ENCODE assay signal across 9 mouse cellular contexts in genomic region chr1:171346095-171346450, GRCm38 (mm10). TPM values are rescaled to one million over a fixed set of nuclear protein-coding genes. Genes with fewer than 3 reads are reported as not detected.
A peak's percentile ranks its signal among the peaks of the same experiment; 100 is the strongest.
DNase-seq lines count a peak whose midpoint lies in the region; ATAC-seq and TF ChIP-seq lines count a peak whose summit lies in the region.
"Had no signal": no experiment of that assay in that cellular context is flagged by ENCODE, and none has a peak within 500 bp of the region (broad histone marks: within the 10 kb centered on the region; RNA-seq: fewer than 3 reads in every experiment).

No protein-coding gene starts in this region.

- TF ChIP-seq EP300 in CH12.LX (IDR thresholded peaks at IDR 0.05; ENCODE audit: low read length) = no peak

- H3K9ac ChIP-seq in CH12.LX (ENCODE audit: insufficient read depth, low read depth) = peak overlapping the region; percentile 81
- peak overlapping the region; percentile 78 for H3K9ac ChIP-seq in forebrain, embryonic 13.5 days
- peak overlapping the region; percentile 73 for H3K9ac ChIP-seq in limb, embryonic 15.5 days

- TF ChIP-seq POLR2A in CH12.LX (IDR thresholded peaks at IDR 0.05; ENCODE audit: low read depth, low read length) = no peak

- peak overlapping the region; percentile 76 for H3K4me2 ChIP-seq in CH12.LX (ENCODE audit: insufficient read depth, low read depth, poor library complexity, severe bottlenecking)
- peak overlapping the region; percentile 85 for H3K4me2 ChIP-seq in forebrain, embryonic 13.5 days
- H3K4me2 ChIP-seq in limb, embryonic 15.5 days = peak overlapping the region; percentile 71

- peaks cover 17 to 55% of the 10 kb centered on the region in 2 experiments for H3K36me3 ChIP-seq in CH12.LX (replicated peaks in 1 of 2; ENCODE audit: control insufficient read depth in 1 of 2, insufficient read depth in 1 of 2, low read length in 1 of 2)
- peaks cover 28% of the 10 kb centered on the region for H3K36me3 ChIP-seq in forebrain, embryonic 13.5 days (ENCODE audit: poor library complexity, severe bottlenecking)
- peaks cover 28% of the 10 kb centered on the region for H3K36me3 ChIP-seq in limb, embryonic 15.5 days
- H3K36me3 ChIP-seq in splenic B cell, adult 2 months (ENCODE audit: control insufficient read depth, insufficient read depth, low read length, poor library complexity, severe bottlenecking) = peaks cover 3% of the 10 kb centered on the region

- dilution Hi-C loops in CH12.LX (cut with MboI; ENCODE audit: extremely low pct_ligation_motif_present, extremely low pct_unique_long_range_greater_than_20kb, low sequenced_read_pairs) = no loop called here

- intact Hi-C loops in gastrocnemius, adult 2 months (cut with DNase I) = loop anchor here (10.0 kb wide), 1 partner anchor 231 kb away; the partner anchor contains the start of gene Cfap126
- intact Hi-C loops in left cerebral cortex, postnatal 4 days (cut with DNase I) = no loop called here

- H3K4me3 ChIP-seq in gastrocnemius, adult 2 months = peak overlapping the region; percentile 85
- H3K4me3 ChIP-seq in CH12.LX (replicated peaks in 1 of 3; ENCODE audit: low read depth in 2 of 3, low read length in 2 of 3, poor library complexity in 1 of 3) = peak overlapping the region; percentile 95 to 99 (median 99)
- H3K4me3 ChIP-seq in forebrain, embryonic 13.5 days = peak overlapping the region; percentile 90
- peak overlapping the region; percentile 89 for H3K4me3 ChIP-seq in limb, embryonic 15.5 days

- TF ChIP-seq RAD21 in CH12.LX (IDR thresholded peaks at IDR 0.05; ENCODE audit: low read depth, low read length) = no peak

- H3K27ac ChIP-seq in gastrocnemius, adult 2 months = peak overlapping the region; percentile 94
- H3K27ac ChIP-seq in CH12.LX (ENCODE audit: insufficient read depth, low read depth) = peak overlapping the region; percentile 8; the same call in 1 of the 2 replicates
- H3K27ac ChIP-seq in forebrain, embryonic 13.5 days = peak overlapping the region; percentile 60; the same call in 1 of the 2 replicates
- H3K27ac ChIP-seq in limb, embryonic 15.5 days = peak overlapping the region; percentile 87; the same call in 1 of the 2 replicates

- no peak for ATAC-seq in forebrain, embryonic 13.5 days
- no peak for ATAC-seq in limb, embryonic 15.5 days (ENCODE audit: insufficient number of reproducible peaks, low FRiP score, low TSS enrichment, low read depth)

- H3K9me3 ChIP-seq in CH12.LX (replicated peaks; ENCODE audit: low read length) = peaks cover 5% of the 10 kb centered on the region
- peaks cover 6% of the 10 kb centered on the region; the same call in 1 of the 2 replicates for H3K9me3 ChIP-seq in forebrain, embryonic 13.5 days (replicated peaks)
- H3K9me3 ChIP-seq in limb, embryonic 15.5 days = peaks cover 5% of the 10 kb centered on the region; the same call in 1 of the 2 replicates

- under 1% methylated on average over 14 of the region's 14 CpGs for WGBS in forebrain, embryonic 13.5 days
- under 1% methylated on average over 14 of the region's 14 CpGs for WGBS in limb, embryonic 15.5 days

- in situ Hi-C loops in CH12.LX (cut with MboI; ENCODE audit: low pct_ligation_motif_present, low pct_unique_long_range_greater_than_20kb, low sequenced_read_pairs) = no loop called here

- H3K27me3 ChIP-seq in CH12.LX (replicated peaks) = no peaks in the 10 kb centered on the region
- no peaks in the 10 kb centered on the region for H3K27me3 ChIP-seq in forebrain, embryonic 13.5 days
- no peaks in the 10 kb centered on the region for H3K27me3 ChIP-seq in limb, embryonic 15.5 days
- no peaks in the 10 kb centered on the region for H3K27me3 ChIP-seq in splenic B cell, adult 2 months (ENCODE audit: control insufficient read depth, insufficient read depth, low read length, poor library complexity, severe bottlenecking)
- H3K27me3 ChIP-seq: Patski had no signal

- peaks cover 4 to 47% of the 10 kb centered on the region in 2 experiments for H3K4me1 ChIP-seq in CH12.LX (ENCODE audit: control insufficient read depth in 1 of 2, insufficient read depth in 2 of 2)
- H3K4me1 ChIP-seq in forebrain, embryonic 13.5 days = peaks cover 30% of the 10 kb centered on the region
- peaks cover 28% of the 10 kb centered on the region for H3K4me1 ChIP-seq in limb, embryonic 15.5 days

- no peak for DNase-seq in gastrocnemius, adult 2 months
- no peak for DNase-seq in gastrocnemius, postnatal 4 days (ENCODE audit: low spot score in 2 of 2)
- DNase-seq in CH12.LX (ENCODE audit: extremely low read depth) = no peak
- peak; percentile 30 for DNase-seq in splenic B cell, adult 2 months (ENCODE audit: low read depth, low spot score)
- no peak for DNase-seq in left cerebral cortex, postnatal 4 days
- DNase-seq in spleen, postnatal 4 days (ENCODE audit: low spot score in 2 of 2) = no peak

- TF ChIP-seq CTCF in gastrocnemius, adult 2 months (IDR thresholded peaks at IDR 0.05) = no peak
- TF ChIP-seq CTCF in CH12.LX (conservative IDR thresholded peaks at IDR 0.05 in 1 of 2, IDR thresholded peaks at IDR 0.05 in 1 of 2; ENCODE audit: low read depth in 2 of 2, low read length in 2 of 2) = no peak

- H3K79me2 ChIP-seq in CH12.LX (replicated peaks; ENCODE audit: control insufficient read depth, extremely low read depth, insufficient read depth, poor library complexity, severe bottlenecking) = peaks cover 52% of the 10 kb centered on the region

TF ChIP-seq in CH12.LX, 34 proteins besides CTCF, POLR2A, EP300 and RAD21:
- 0 out of 2 replicates have a peak, but pooled peaks have one; percentile 12 for TF ChIP-seq BHLHE40 (IDR thresholded peaks at IDR 0.05; ENCODE audit: low read depth, low read length)
- TF ChIP-seq MYC (IDR thresholded peaks at IDR 0.05; ENCODE audit: low read depth, low read length) = peak; percentile 65; the same call in 1 of the 2 replicates
- TF ChIP-seq USF1 (IDR thresholded peaks at IDR 0.05; ENCODE audit: low read depth, low read length) = peak; percentile 41
- TF ChIP-seq TCF12 (IDR thresholded peaks at IDR 0.05; ENCODE audit: low read depth, low read length) = no peak
- TF ChIP-seq USF2 (conservative IDR thresholded peaks at IDR 0.05; ENCODE audit: low read depth, low read length) = peak; percentile 40
- TF ChIP-seq ZC3H11A (IDR thresholded peaks at IDR 0.05; ENCODE audit: low read depth, low read length) = no peak
- TF ChIP-seq MAX (IDR thresholded peaks at IDR 0.05; ENCODE audit: low read length) = 0 out of 2 replicates have a peak, but pooled peaks have one; percentile 63
- TF ChIP-seq CHD2 (IDR thresholded peaks at IDR 0.05; ENCODE audit: low read length) = no peak

RNA-seq across cellular contexts. Expression of gene Pfdn2, which starts 0.6 kb away (rescaled TPM):
- 100 to 1,000 TPM in 1 of 2 experiments, 10 to 100 TPM in 1; 93.2 to 101 TPM for total RNA-seq in gastrocnemius, adult 2 months (2021)
- total RNA-seq in gastrocnemius, postnatal 4 days (2021) = 100 to 1,000 TPM in 1 of 2 experiments, 10 to 100 TPM in 1; 97.9 to 112 TPM
- total RNA-seq in CH12.LX (2012; rRNA removed) (25.2 and 28.2 TPM in 2 replicates), CH12.LX (2014; rRNA removed) (32.3 and 33.0 TPM in 2 replicates)
- polyA plus RNA-seq in CH12.LX (2012; ENCODE audit: insufficient read length, low read depth) = 292 and 408 TPM in 2 replicates
- 160 and 180 TPM in 2 replicates for polyA plus RNA-seq in forebrain, embryonic 13.5 days (2015; fragmentation: Nextera tagmentation; extraction: Ambion mirVana)
- polyA plus RNA-seq in limb, embryonic 15.5 days (2015; fragmentation: Nextera tagmentation; extraction: Ambion mirVana) = 93.0 and 95.1 TPM in 2 replicates
- total RNA-seq in left cerebral cortex, postnatal 4 days (2021) = 100 to 1,000 TPM; 112 to 125 TPM

RNA-seq across cellular contexts. Expression of gene Nit1, which starts 0.6 kb away (rescaled TPM):
- 10 to 100 TPM; 29.4 to 30.4 TPM for total RNA-seq in gastrocnemius, adult 2 months (2021)
- 10 to 100 TPM; 22.4 to 24.9 TPM for total RNA-seq in gastrocnemius, postnatal 4 days (2021)
- total RNA-seq in CH12.LX (2012; rRNA removed) (40.8 and 41.0 TPM in 2 replicates), CH12.LX (2014; rRNA removed) (48.6 and 51.4 TPM in 2 replicates)
- polyA plus RNA-seq in CH12.LX (2012; ENCODE audit: insufficient read length, low read depth) = 39.5 and 42.4 TPM in 2 replicates
- polyA plus RNA-seq in forebrain, embryonic 13.5 days (2015; fragmentation: Nextera tagmentation; extraction: Ambion mirVana) = 52.9 and 56.9 TPM in 2 replicates
- 38.8 and 38.9 TPM in 2 replicates for polyA plus RNA-seq in limb, embryonic 15.5 days (2015; fragmentation: Nextera tagmentation; extraction: Ambion mirVana)
- total RNA-seq in left cerebral cortex, postnatal 4 days (2021) = 10 to 100 TPM; 35.3 to 36.8 TPM

RNA-seq across cellular contexts. Expression of gene Klhdc9, which starts 14.5 kb away (rescaled TPM):
- total RNA-seq in gastrocnemius, adult 2 months (2021) = not detected
- total RNA-seq in gastrocnemius, postnatal 4 days (2021) = under 1 TPM; 0.74 to 0.83 TPM
- total RNA-seq in CH12.LX (2012; rRNA removed) (0.08 and 0.13 TPM in 2 replicates), CH12.LX (2014; rRNA removed) (not detected in 2 replicates)
- not detected in 2 replicates for polyA plus RNA-seq in CH12.LX (2012; ENCODE audit: insufficient read length, low read depth)
- polyA plus RNA-seq in forebrain, embryonic 13.5 days (2015; fragmentation: Nextera tagmentation; extraction: Ambion mirVana) = 3.3 and 3.8 TPM in 2 replicates
- 1.5 TPM in 2 replicates for polyA plus RNA-seq in limb, embryonic 15.5 days (2015; fragmentation: Nextera tagmentation; extraction: Ambion mirVana)
- 1 to 10 TPM; 4.4 to 4.8 TPM for total RNA-seq in left cerebral cortex, postnatal 4 days (2021)
- polyA plus RNA-seq: Patski had no signal

RNA-seq across cellular contexts. Expression of gene Dedd, which starts 17.1 kb away (rescaled TPM):
- total RNA-seq in gastrocnemius, adult 2 months (2021) = 10 to 100 TPM; 32.4 to 35.5 TPM
- total RNA-seq in gastrocnemius, postnatal 4 days (2021) = 10 to 100 TPM; 33.5 to 33.6 TPM
- total RNA-seq in CH12.LX (2012; rRNA removed) = 18.7 and 21.5 TPM in 2 replicates
- 13.1 and 14.5 TPM in 2 replicates for total RNA-seq in CH12.LX (2014; rRNA removed)
- polyA plus RNA-seq in CH12.LX (2012; ENCODE audit: insufficient read length, low read depth) = 34.5 and 35.8 TPM in 2 replicates
- 50.9 and 54.0 TPM in 2 replicates for polyA plus RNA-seq in forebrain, embryonic 13.5 days (2015; fragmentation: Nextera tagmentation; extraction: Ambion mirVana)
- polyA plus RNA-seq in limb, embryonic 15.5 days (2015; fragmentation: Nextera tagmentation; extraction: Ambion mirVana) = 52.2 and 56.9 TPM in 2 replicates
- total RNA-seq in left cerebral cortex, postnatal 4 days (2021) = 10 to 100 TPM; 38.4 to 45.9 TPM

RNA-seq across cellular contexts. Expression of gene Nectin4, which starts 23.8 kb away (rescaled TPM):
- under 1 TPM in 1 of 2 experiments, not detected in 1; 0.06 TPM for total RNA-seq in gastrocnemius, adult 2 months (2021)
- under 1 TPM; 0.21 to 0.25 TPM for total RNA-seq in gastrocnemius, postnatal 4 days (2021)
- total RNA-seq in CH12.LX (2012; rRNA removed) (2.1 and 2.7 TPM in 2 replicates), CH12.LX (2014; rRNA removed) (0.22 and 0.30 TPM in 2 replicates)
- 0.49 and 0.52 TPM in 2 replicates for polyA plus RNA-seq in CH12.LX (2012; ENCODE audit: insufficient read length, low read depth)
- 0.31 and 0.32 TPM in 2 replicates for polyA plus RNA-seq in forebrain, embryonic 13.5 days (2015; fragmentation: Nextera tagmentation; extraction: Ambion mirVana)
- polyA plus RNA-seq in limb, embryonic 15.5 days (2015; fragmentation: Nextera tagmentation; extraction: Ambion mirVana) = 56.3 and 61.5 TPM in 2 replicates
- total RNA-seq in left cerebral cortex, postnatal 4 days (2021) = 1 to 10 TPM in 1 of 2 experiments, under 1 TPM in 1; 0.88 to 1.2 TPM

Comparison
In these comparisons a context has a peak if more than half of its experiments do, and no peak if none do; other contexts are left out.
1. H3K27ac ChIP-seq: peak in every context shown above with its lines; median percentile 94 in gastrocnemius, adult 2 months; 87 in limb, embryonic 15.5 days; 60 in forebrain, embryonic 13.5 days; 8 in CH12.LX.